Mouse (Mus musculus) midbrain, postnatal 0 days (tissue): ENCODE measurements around the gene Amh. TPM values are rescaled to one million over a fixed set of nuclear protein-coding genes. Genes with fewer than 3 reads are reported as not detected.
A peak's percentile ranks its signal among the peaks of the same experiment; 100 is the strongest.

Experiments used
- ATAC-seq: fragments of 200-750 bp; cut with Nextera tagmentation; 2 replicates; pipeline ENCODE4 v1.8.0; 2017; ENCODE audit warnings: moderate number of reproducible peaks, mild to moderate bottlenecking, moderate TSS enrichment, moderate library complexity; ENCODE audit not compliant: low FRiP score
- DNase-seq: peaks from one replicate; pipeline ENCODE4 v3.0.0-alpha.2; 2015; ENCODE audit warnings: low spot score
- H3K27ac ChIP-seq: fragments of 300-500 bp; sonication (generic); 2 replicates; pipeline ENCODE4 v1.5.1; 2014; ENCODE audit warnings: low read depth, mild to moderate bottlenecking, low read length, mixed read lengths
- H3K27me3 ChIP-seq: fragments of 300-500 bp; sonication (generic); 2 replicates; pipeline ENCODE4 v1.6.1; 2014; ENCODE audit warnings: low read length, control low read depth, mixed read lengths; ENCODE audit not compliant: insufficient read depth
- H3K36me3 ChIP-seq: fragments of 300-500 bp; sonication (generic); 2 replicates; pipeline ENCODE4 v1.6.1; 2014; ENCODE audit warnings: low read length, control low read depth, mixed read lengths; ENCODE audit not compliant: insufficient read depth
- H3K4me1 ChIP-seq: fragments of 300-500 bp; sonication (generic); 2 replicates; pipeline ENCODE4 v1.6.1; 2014; ENCODE audit warnings: mild to moderate bottlenecking, control low read depth, antibody characterized with exemption, low read length, mixed read lengths; ENCODE audit not compliant: insufficient read depth
- H3K4me2 ChIP-seq: fragments of 300-500 bp; sonication (generic); 2 replicates; pipeline ENCODE4 v1.6.1; 2014; ENCODE audit warnings: low read depth, mild to moderate bottlenecking, low read length, mixed read lengths; ENCODE audit not compliant: poor library complexity, severe bottlenecking
- H3K4me3 ChIP-seq: fragments of 300-500 bp; sonication (generic); 2 replicates; pipeline ENCODE4 v1.5.1; 2014; ENCODE audit warnings: low read depth, mild to moderate bottlenecking, low read length, moderate library complexity
- H3K9ac ChIP-seq: fragments of 300-500 bp; sonication (generic); replicated peaks from 2 replicates; pipeline ENCODE4 v1.6.1; 2014; ENCODE audit warnings: mild to moderate bottlenecking, low read length, moderate library complexity, mixed read lengths; ENCODE audit not compliant: poor library complexity, severe bottlenecking
- H3K9me3 ChIP-seq: fragments of 300-500 bp; sonication (generic); 2 replicates; pipeline ENCODE4 v1.6.1; 2016; ENCODE audit warnings: low read length, control low read depth
- CTCF ChIP-seq: IDR thresholded peaks from 2 replicates; pipeline ENCODE4 v1.5.1; 2016; ENCODE audit warnings: antibody characterized with exemption, mild to moderate bottlenecking
- WGBS: fragments of 180-500 bp; shearing (Covaris S2); extraction: QIAGEN DNeasy Blood & Tissue Kit; methylation state at CpG from one replicate; pipeline ENCODE4 v1.1.7; 2014; 5-methylcytosine and 5-hydroxymethylcytosine counted together
- polyA plus RNA-seq: library from polyadenylated mRNA; unstranded; fragments of >200 nt; fragmentation: Nextera tagmentation; extraction: Ambion mirVana; gene quantifications from 2 replicates; pipeline ENCODE4 v1.2.1, GENCODE M21; 2015
- total RNA-seq: library from RNA; depleted of rRNA; stranded (reverse); fragments of >200 nt; gene quantifications from 2 replicates; pipeline ENCODE4 v1.2.3, GENCODE M21; 2014

Amh gene
- total and polyA plus RNA-seq, 2 experiments from 2014 or later: 0.82 TPM; not detected in 1

DNA sequence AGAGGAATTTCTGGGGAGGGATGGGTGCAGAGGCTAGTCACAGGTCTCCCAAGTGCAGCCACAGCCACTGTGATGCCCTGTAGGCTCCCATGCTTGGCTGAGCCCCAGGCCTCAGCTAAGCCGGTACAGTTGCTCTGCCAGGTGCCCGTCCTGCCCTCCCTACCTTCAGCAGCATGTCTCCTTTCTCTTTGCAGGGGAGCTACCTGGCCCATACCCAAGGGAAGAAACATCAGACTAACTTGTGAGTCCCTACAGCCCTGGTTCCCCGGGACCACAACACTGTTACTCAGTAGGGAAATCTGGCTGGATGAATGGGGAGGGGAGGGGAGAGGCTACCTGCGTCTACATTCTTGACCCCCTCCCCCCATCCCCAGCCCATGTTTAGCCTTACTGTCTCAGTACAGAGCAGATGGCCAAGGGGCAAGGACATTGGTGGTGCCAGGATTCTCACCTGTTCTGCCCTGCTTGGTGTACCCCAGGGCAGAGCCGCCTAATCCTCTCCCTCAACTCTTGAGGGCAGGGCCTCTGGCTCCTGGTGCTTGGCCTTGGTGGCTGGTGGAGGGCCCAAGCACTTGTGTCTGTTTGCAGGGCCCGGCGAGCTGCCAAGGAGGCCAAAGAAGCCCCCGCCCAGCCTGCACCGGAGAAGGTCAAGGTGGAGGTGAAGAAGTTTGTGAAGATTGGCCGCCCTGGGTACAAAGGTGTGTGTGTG, 2.7 kb upstream of the Amh start:
- 95% methylated on average over 10 of the region's 10 CpGs for WGBS
- Histone ChIP-seq H3K9me3 (no peaks in the 10 kb centered on the region), H3K27ac (no peak overlapping the region), H3K36me3 (peaks cover 43% of the 10 kb centered on the region), H3K4me1 (peaks cover 12% of the 10 kb centered on the region), H3K4me3 (no peak overlapping the region), H3K9ac (no peak overlapping the region), H3K27me3 (no peaks in the 10 kb centered on the region), H3K4me2 (no peak overlapping the region)
- no peak for TF ChIP-seq CTCF
- ATAC-seq: no peak
- no peak for DNase-seq

DNA sequence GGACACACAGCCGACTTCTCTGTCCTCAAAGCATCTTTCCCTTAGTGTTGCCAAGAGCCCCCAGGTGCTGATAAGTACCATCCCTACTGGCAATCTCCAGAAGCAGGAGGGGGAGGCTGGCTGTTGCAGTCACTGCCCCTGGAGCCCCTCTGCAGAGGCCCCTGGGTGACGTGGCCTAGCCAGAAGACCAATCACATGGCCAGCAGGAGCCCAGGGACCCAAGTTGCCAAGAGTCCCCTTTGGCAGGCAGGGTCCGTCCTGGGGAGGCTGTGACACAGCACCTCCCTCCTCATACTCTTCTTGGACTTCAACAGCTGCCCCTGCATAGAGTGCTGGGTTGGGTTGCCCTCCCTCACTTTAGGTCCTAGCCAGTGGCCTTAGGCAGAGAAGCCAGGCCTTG, 2.0 kb upstream of the Amh start:
- no peaks in the 10 kb centered on the region for H3K27me3 ChIP-seq
- peaks cover 43% of the 10 kb centered on the region for H3K36me3 ChIP-seq
- H3K4me1 ChIP-seq: peaks cover 11% of the 10 kb centered on the region; the same call in 1 of the 2 replicates
- WGBS: 86% methylated on average over 3 of the region's 3 CpGs
- no peak overlapping the region for H3K9ac ChIP-seq
- H3K27ac ChIP-seq: no peak overlapping the region
- DNase-seq: no peak
- no peak for TF ChIP-seq CTCF
- no peak for ATAC-seq
- H3K4me3 ChIP-seq: no peak overlapping the region
- no peaks in the 10 kb centered on the region for H3K9me3 ChIP-seq
- H3K4me2 ChIP-seq: no peak overlapping the region

DNA sequence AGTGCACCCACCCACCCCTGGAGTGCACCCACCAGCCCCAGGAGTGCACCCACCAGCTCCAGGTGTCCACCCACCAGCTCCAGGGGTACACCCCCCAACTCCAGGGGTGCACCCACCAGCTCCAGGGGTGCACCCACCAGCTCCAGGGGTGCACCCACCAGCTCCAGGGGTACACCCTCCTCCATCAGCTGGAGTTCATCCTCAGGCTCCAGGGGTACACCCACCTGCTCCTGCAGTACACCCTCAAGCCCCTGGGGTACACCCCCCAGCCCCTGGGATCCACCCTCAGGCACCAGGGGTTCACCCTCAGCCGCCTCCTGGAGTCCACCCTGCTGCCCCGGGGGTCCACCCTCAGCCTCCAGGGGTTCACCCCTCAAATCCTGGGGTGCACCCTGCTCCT, 703 bp upstream of the Amh start:
- Histone ChIP-seq H3K9ac (no peak overlapping the region), H3K36me3 (peaks cover 43% of the 10 kb centered on the region), H3K27ac (no peak overlapping the region), H3K4me2 (no peak overlapping the region), H3K4me1 (peaks cover 11% of the 10 kb centered on the region; the same call in 1 of the 2 replicates), H3K4me3 (no peak overlapping the region), H3K27me3 (no peaks in the 10 kb centered on the region), H3K9me3 (no peaks in the 10 kb centered on the region)
- no peak for DNase-seq
- ATAC-seq: no peak
- WGBS: 95% methylated on average over 2 of the region's 2 CpGs
- no peak for TF ChIP-seq CTCF

DNA sequence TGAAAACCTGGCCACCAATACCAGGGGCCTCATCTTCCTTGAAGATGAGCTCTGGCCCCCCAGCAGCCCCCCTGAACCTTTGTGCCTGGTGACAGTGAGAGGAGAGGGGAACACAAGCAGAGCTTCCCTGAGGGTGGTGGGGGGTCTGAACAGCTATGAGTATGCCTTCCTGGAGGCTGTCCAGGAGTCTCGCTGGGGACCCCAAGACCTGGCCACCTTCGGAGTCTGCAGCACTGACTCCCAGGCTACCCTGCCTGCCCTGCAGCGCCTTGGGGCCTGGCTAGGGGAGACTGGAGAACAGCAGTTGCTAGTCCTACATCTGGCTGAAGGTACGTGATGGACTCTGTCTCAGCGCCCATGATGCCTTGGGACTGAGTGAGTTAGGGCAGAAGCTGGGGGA, 279 bp downstream of the Amh start:
- H3K4me1 ChIP-seq: peaks cover 9% of the 10 kb centered on the region; the same call in 1 of the 2 replicates
- no peak overlapping the region for H3K27ac ChIP-seq
- peaks cover 43% of the 10 kb centered on the region for H3K36me3 ChIP-seq
- no peak overlapping the region for H3K9ac ChIP-seq
- no peaks in the 10 kb centered on the region for H3K27me3 ChIP-seq
- WGBS: 74% methylated on average over 5 of the region's 5 CpGs
- no peak for DNase-seq
- no peak for TF ChIP-seq CTCF
- no peak for ATAC-seq
- H3K4me2 ChIP-seq: no peak overlapping the region
- H3K4me3 ChIP-seq: no peak overlapping the region
- no peaks in the 10 kb centered on the region for H3K9me3 ChIP-seq

DNA sequence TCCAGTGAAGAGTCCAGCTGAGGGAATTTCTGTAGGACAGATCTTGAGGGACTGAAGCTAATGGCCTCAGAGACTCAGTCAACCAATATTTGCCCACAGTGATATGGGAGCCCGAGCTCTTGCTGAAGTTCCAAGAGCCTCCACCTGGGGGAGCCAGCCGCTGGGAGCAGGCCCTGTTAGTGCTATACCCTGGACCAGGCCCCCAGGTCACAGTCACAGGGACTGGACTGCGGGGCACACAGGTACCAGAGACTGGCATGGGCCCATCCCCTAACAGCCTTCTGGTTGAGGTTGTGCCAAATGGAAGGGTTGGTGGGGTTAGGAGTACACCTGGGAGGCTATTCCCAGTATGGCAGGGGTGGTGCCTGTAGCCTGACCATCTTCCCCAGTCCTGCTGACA, 882 bp downstream of the Amh start:
- H3K9ac ChIP-seq: no peak overlapping the region
- no peaks in the 10 kb centered on the region for H3K27me3 ChIP-seq
- peaks cover 10% of the 10 kb centered on the region; the same call in 1 of the 2 replicates for H3K4me1 ChIP-seq
- TF ChIP-seq CTCF: peak; percentile 79
- peak overlapping the region; percentile 94; the same call in 1 of the 2 replicates for H3K4me2 ChIP-seq
- WGBS: 15% methylated on average over 3 of the region's 3 CpGs
- ATAC-seq: no peak
- no peak overlapping the region for H3K27ac ChIP-seq
- no peaks in the 10 kb centered on the region for H3K9me3 ChIP-seq
- no peak overlapping the region for H3K4me3 ChIP-seq
- peak; percentile 67 for DNase-seq
- H3K36me3 ChIP-seq: peaks cover 43% of the 10 kb centered on the region

DNA sequence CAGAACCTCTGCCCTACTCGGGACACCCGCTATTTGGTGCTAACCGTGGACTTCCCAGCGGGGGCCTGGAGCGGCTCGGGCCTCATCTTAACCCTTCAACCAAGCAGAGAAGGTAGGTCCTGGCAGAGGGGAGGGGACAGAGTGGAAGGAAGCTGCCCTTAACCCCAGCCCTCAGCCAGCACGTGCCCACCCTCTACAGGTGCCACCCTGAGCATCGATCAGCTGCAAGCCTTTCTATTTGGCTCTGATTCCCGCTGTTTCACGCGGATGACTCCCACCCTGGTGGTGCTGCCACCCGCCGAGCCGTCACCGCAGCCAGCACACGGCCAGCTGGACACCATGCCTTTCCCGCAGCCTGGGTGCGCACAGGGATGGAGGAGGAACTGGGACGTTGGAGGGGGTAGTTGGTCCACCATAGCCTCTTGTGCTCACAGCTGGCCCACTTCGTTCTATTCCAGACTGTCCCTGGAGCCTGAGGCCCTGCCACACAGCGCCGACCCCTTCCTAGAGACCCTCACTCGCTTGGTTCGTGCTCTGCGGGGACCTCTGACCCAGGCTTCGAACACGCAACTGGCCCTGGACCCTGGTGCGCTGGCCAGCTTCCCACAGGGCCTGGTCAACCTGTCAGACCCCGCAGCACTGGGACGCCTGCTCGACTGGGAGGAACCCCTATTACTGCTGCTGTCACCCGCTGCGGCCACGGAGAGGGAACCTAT, 1.5 kb downstream of the Amh start:
- Histone ChIP-seq H3K36me3 (peaks cover 37% of the 10 kb centered on the region), H3K4me1 (peaks cover 10% of the 10 kb centered on the region; the same call in 1 of the 2 replicates), H3K9me3 (no peaks in the 10 kb centered on the region), H3K4me3 (peak overlapping the region; percentile 51), H3K27ac (peak overlapping the region; percentile 87), H3K4me2 (peak overlapping the region; percentile 94), H3K9ac (peak overlapping the region; percentile 86), H3K27me3 (no peaks in the 10 kb centered on the region)
- WGBS: 38% methylated on average over 32 of the region's 34 CpGs
- no peak for TF ChIP-seq CTCF
- DNase-seq: no peak
- ATAC-seq: no peak; the same call in 1 of the 2 replicates
